Mouse (Mus musculus) hindbrain, embryonic 15.5 days (tissue): ENCODE data around the gene Atp8a2. TPM values are rescaled to one million over a fixed set of nuclear protein-coding genes. Genes with fewer than 3 reads are reported as not detected.
A peak's percentile ranks its signal among the peaks of the same experiment; 100 is the strongest.

Experiments used
- ATAC-seq: fragments of 200-750 bp; cut with Nextera tagmentation; 2 replicates; pipeline ENCODE4 v1.8.0; 2017; ENCODE audit warnings: low read depth, moderate number of reproducible peaks, moderate TSS enrichment; ENCODE audit not compliant: low FRiP score
- H3K27ac ChIP-seq: fragments of 300-500 bp; sonication (generic); replicated peaks from 2 replicates; pipeline ENCODE4 v1.5.1; 2015; ENCODE audit warnings: mild to moderate bottlenecking, inconsistent platforms
- H3K27me3 ChIP-seq: fragments of 300-500 bp; sonication (generic); 2 replicates; pipeline ENCODE4 v1.6.1; 2015; ENCODE audit warnings: control low read depth, inconsistent platforms
- H3K36me3 ChIP-seq: fragments of 300-500 bp; sonication (generic); 2 replicates; pipeline ENCODE4 v1.6.1; 2015; ENCODE audit warnings: control low read depth, inconsistent platforms
- H3K4me1 ChIP-seq: fragments of 300-500 bp; sonication (generic); replicated peaks from 2 replicates; pipeline ENCODE4 v1.6.1; 2015; ENCODE audit warnings: control low read depth, inconsistent platforms
- H3K4me2 ChIP-seq: fragments of 300-500 bp; sonication (generic); 2 replicates; pipeline ENCODE4 v1.6.1; 2015; ENCODE audit warnings: moderate library complexity, mild to moderate bottlenecking, inconsistent platforms
- H3K4me3 ChIP-seq: fragments of 300-500 bp; sonication (generic); 2 replicates; pipeline ENCODE4 v1.5.1; 2015; ENCODE audit warnings: mild to moderate bottlenecking, inconsistent platforms
- H3K9ac ChIP-seq: fragments of 300-500 bp; sonication (generic); 2 replicates; pipeline ENCODE4 v1.6.1; 2015; ENCODE audit warnings: inconsistent platforms
- H3K9me3 ChIP-seq: fragments of 300-500 bp; sonication (generic); 2 replicates; pipeline ENCODE4 v1.6.1; 2016; ENCODE audit warnings: control low read depth, inconsistent platforms
- WGBS: fragments of 180-500 bp; shearing (Covaris S2); methylation state at CpG from one replicate; pipeline ENCODE4 v1.1.7; 2015; 5-methylcytosine and 5-hydroxymethylcytosine counted together
- polyA plus RNA-seq: library from polyadenylated mRNA; unstranded; fragments of >200 nt; fragmentation: Nextera tagmentation; extraction: Ambion mirVana; gene quantifications from 2 replicates; pipeline ENCODE4 v1.2.1, GENCODE M21; 2015

The Atp8a2 gene
- polyA plus RNA-seq, 1 experiment from 2014 or later: 42.8 TPM

DNA sequence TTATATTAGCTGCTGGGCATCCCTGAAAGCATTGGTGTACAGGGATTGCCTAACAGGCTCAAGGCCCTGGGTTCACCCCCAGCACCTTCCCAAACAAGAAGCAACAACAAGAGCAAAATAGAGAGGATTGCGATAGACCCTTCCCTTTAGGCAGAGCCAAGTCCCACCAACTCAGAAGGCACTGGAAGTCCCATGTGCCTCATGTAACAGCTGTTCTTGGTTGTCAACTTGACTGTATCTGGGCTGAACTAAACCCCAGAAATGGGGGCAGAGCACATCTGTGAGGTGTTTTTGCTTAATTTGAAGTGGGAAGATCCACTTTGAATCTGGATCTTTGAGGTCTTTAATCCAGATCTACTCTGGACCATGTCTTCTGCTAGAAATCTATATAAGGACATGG is 539.9 kb downstream of the Atp8a2 start:
- Histone ChIP-seq H3K4me2 (no peak overlapping the region), H3K27ac (no peak overlapping the region), H3K9ac (no peak overlapping the region), H3K4me1 (no peaks in the 10 kb centered on the region), H3K4me3 (no peak overlapping the region), H3K36me3 (no peaks in the 10 kb centered on the region), H3K27me3 (no peaks in the 10 kb centered on the region), H3K9me3 (no peaks in the 10 kb centered on the region)
- 90% methylated on average over 1 of the region's 1 CpGs for WGBS
- ATAC-seq: no peak

- Histone ChIP-seq H3K4me3 (no peak overlapping the region), H3K9me3 (no peaks in the 10 kb centered on the region), H3K36me3 (no peaks in the 10 kb centered on the region), H3K4me1 (no peaks in the 10 kb centered on the region), H3K27ac (no peak overlapping the region), H3K27me3 (no peaks in the 10 kb centered on the region), H3K9ac (no peak overlapping the region), H3K4me2 (no peak overlapping the region)
- 88% methylated on average over 6 of the region's 6 CpGs for WGBS
- no peak for ATAC-seq
These were observed 540.4 kb downstream of the Atp8a2 start for GRCm38 (mm10) chr14:59656591-59656990.

- H3K4me2 ChIP-seq: no peak overlapping the region
- no peak overlapping the region for H3K9ac ChIP-seq
These were observed 547.6 kb downstream of the Atp8a2 start for GRCm38 (mm10) chr14:59649337-59649736.

GRCm38 (mm10) chr14:59648611-59649010 is 548.4 kb downstream of the Atp8a2 start:
- H3K4me2 ChIP-seq: no peak overlapping the region
- H3K9ac ChIP-seq: no peak overlapping the region
- no peaks in the 10 kb centered on the region for H3K27me3 ChIP-seq
- H3K9me3 ChIP-seq: no peaks in the 10 kb centered on the region
- no peak for ATAC-seq
- H3K27ac ChIP-seq: no peak overlapping the region
- 82% methylated on average over 10 of the region's 10 CpGs for WGBS
- no peaks in the 10 kb centered on the region for H3K36me3 ChIP-seq
- no peak overlapping the region for H3K4me3 ChIP-seq
- no peaks in the 10 kb centered on the region for H3K4me1 ChIP-seq

More at GRCm38 (mm10) chr14:59649337-59649736, 547.6 kb downstream of the Atp8a2 start:
- Histone ChIP-seq H3K4me1 (no peaks in the 10 kb centered on the region), H3K9me3 (no peaks in the 10 kb centered on the region), H3K27me3 (no peaks in the 10 kb centered on the region), H3K27ac (no peak overlapping the region), H3K36me3 (no peaks in the 10 kb centered on the region), H3K4me3 (no peak overlapping the region)
- 0 out of 2 replicates have a peak, but pooled peaks have one; percentile 30 for ATAC-seq
- WGBS: 64% methylated on average over 6 of the region's 6 CpGs

DNA sequence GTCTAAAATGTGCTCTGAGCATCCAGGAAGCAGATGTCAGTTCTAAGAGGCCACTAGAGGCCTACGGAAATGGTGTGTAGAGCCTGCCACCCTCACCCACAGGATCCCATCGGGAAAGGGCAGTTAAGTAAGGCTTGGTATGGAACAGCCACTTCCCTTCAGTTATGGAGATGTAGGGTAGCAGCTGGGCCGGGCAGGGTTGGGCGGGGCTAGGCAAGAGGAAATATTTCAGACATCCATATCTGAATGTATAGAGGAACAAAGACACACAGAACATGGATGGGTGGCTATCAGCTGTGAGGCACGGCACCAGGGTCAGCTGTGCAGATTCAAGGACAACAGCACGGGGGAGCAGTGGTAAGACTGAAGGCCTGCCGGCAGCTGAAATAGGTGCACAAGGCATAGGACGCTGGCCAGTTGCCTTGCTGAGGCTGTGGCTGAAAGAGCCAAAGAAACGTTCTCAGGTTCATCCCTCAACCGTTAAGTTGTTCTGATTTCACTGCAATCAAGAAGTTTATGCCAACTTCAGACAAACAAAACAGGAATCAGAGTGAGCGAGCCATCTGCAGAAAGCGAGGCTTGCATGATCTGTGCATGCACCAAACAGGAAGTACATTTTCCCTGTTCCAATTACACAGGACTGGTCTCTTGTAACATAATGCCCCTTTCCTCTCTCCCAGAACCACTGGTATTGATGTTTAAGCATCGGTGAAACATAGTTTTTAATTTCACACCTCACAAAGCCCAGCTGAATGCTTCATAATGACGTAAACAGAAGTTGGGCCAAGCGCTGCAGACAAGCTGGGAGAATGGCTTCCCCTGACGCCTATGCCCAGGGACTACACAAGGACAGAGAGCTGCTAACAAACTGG is 549.9 kb downstream of the Atp8a2 start:
- ATAC-seq: no peak
- no peaks in the 10 kb centered on the region for H3K36me3 ChIP-seq
- H3K4me1 ChIP-seq: peaks cover 3% of the 10 kb centered on the region; the same call in 1 of the 2 replicates
- no peaks in the 10 kb centered on the region for H3K27me3 ChIP-seq
- no peak overlapping the region for H3K4me2 ChIP-seq
- no peaks in the 10 kb centered on the region for H3K9me3 ChIP-seq
- no peak overlapping the region for H3K9ac ChIP-seq
- whole genome bisulfite sequencing: 75% methylated on average over 16 of the region's 16 CpGs
- no peak overlapping the region for H3K27ac ChIP-seq
- no peak overlapping the region for H3K4me3 ChIP-seq

GRCm38 (mm10) chr14:59644896-59645295 is 552.1 kb downstream of the Atp8a2 start:
- WGBS: 75% methylated on average over 3 of the region's 3 CpGs
- no peaks in the 10 kb centered on the region for H3K36me3 ChIP-seq

DNA sequence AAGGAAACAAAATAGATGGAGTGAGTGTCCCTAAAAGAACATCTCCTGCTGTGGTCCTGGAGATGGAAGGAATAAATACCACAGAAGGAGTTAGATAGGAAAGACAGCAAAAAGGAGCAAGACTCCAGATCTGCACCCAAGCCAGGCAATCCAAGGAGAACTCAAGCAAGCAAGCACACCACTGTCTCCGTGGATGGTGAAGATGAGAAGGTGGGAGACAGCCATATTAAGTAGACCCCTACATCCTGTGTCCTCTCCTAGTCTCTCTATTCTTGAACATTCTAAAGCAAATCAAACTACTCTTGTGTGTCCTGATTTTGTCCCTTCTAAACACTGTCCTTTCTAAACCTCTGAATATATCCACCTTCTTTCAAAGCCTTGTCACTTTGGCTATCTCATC is 552.8 kb downstream of the Atp8a2 start:
- Histone ChIP-seq H3K4me3 (no peak overlapping the region), H3K27me3 (no peaks in the 10 kb centered on the region), H3K36me3 (no peaks in the 10 kb centered on the region), H3K9ac (no peak overlapping the region), H3K4me1 (peaks cover 6% of the 10 kb centered on the region), H3K27ac (no peak overlapping the region), H3K9me3 (no peaks in the 10 kb centered on the region), H3K4me2 (no peak overlapping the region)
- ATAC-seq: no peak
- WGBS: 100% methylated on average over 1 of the region's 1 CpGs

More at GRCm38 (mm10) chr14:59644896-59645295, 552.1 kb downstream of the Atp8a2 start:
- no peaks in the 10 kb centered on the region for H3K9me3 ChIP-seq
- no peak overlapping the region for H3K9ac ChIP-seq
- H3K4me3 ChIP-seq: no peak overlapping the region
- H3K27ac ChIP-seq: no peak overlapping the region
- no peaks in the 10 kb centered on the region for H3K27me3 ChIP-seq
- peaks cover 6% of the 10 kb centered on the region; the same call in 1 of the 2 replicates for H3K4me1 ChIP-seq
- ATAC-seq: no peak
- H3K4me2 ChIP-seq: no peak overlapping the region

DNA sequence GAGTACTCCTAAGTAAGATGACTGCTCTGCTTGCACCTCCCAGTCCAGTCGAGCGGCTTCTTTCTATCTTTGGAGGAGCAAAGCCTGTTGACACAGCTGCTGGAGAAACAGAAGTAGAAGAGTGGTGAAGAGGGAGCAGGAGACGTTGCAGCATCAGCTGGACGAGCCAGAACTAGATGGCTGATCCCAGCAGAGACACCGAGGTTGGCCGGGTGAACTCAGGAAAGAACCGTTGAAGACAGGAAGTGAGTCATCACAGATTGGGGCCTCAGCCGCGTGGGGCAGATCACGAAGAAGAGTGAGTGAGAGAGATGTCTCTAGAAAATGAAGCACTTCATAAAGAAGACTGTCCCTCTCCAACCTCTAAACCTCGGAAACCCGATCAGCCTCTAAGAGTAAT is 553.4 kb downstream of the Atp8a2 start:
- Histone ChIP-seq H3K4me1 (peaks cover 6% of the 10 kb centered on the region), H3K27ac (no peak overlapping the region), H3K9ac (no peak overlapping the region), H3K4me3 (no peak overlapping the region), H3K27me3 (no peaks in the 10 kb centered on the region), H3K4me2 (no peak overlapping the region), H3K9me3 (no peaks in the 10 kb centered on the region), H3K36me3 (no peaks in the 10 kb centered on the region)
- no peak for ATAC-seq
- WGBS: 79% methylated on average over 12 of the region's 12 CpGs

- 0 out of 2 replicates have a peak, but pooled peaks have one; percentile 58 for ATAC-seq
- 27% methylated on average over 5 of the region's 5 CpGs for WGBS
These were observed 555.1 kb downstream of the Atp8a2 start for GRCm38 (mm10) chr14:59641856-59642255.

GRCm38 (mm10) chr14:59638906-59639703 is 557.9 kb downstream of the Atp8a2 start:
- H3K4me1 ChIP-seq: peaks cover 6% of the 10 kb centered on the region
- WGBS: 67% methylated on average over 7 of the region's 7 CpGs
- no peaks in the 10 kb centered on the region for H3K27me3 ChIP-seq
- no peak overlapping the region for H3K4me3 ChIP-seq
- H3K9ac ChIP-seq: no peak overlapping the region
- no peak overlapping the region for H3K27ac ChIP-seq
- no peaks in the 10 kb centered on the region for H3K36me3 ChIP-seq
- H3K4me2 ChIP-seq: no peak overlapping the region
- no peak for ATAC-seq
- H3K9me3 ChIP-seq: no peaks in the 10 kb centered on the region

More at GRCm38 (mm10) chr14:59641856-59642255, 555.1 kb downstream of the Atp8a2 start:
- Histone ChIP-seq H3K4me1 (peaks cover 6% of the 10 kb centered on the region), H3K4me2 (no peak overlapping the region), H3K27me3 (no peaks in the 10 kb centered on the region), H3K36me3 (no peaks in the 10 kb centered on the region), H3K9me3 (no peaks in the 10 kb centered on the region), H3K4me3 (no peak overlapping the region), H3K27ac (no peak overlapping the region), H3K9ac (no peak overlapping the region)

DNA sequence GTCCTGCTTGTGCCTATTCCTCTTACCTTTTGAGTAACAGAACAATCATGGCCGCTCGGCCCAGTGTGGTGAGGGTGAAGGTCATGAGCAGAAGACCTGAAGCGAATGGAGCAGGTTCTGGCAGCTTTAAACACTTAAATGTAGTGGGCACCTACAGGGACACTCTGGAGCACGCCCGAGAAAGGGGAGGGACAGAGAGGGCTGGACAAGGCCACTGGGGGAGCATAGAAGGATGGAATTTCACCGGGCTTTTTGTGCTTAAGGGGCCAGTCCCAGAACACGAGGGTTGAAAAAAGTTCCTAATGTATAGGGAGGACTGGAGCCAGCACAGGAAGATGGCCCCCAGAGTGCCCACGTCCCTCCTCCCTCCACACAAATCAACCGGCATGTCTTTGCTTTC is 563.0 kb downstream of the Atp8a2 start:
- ATAC-seq: no peak
- no peaks in the 10 kb centered on the region for H3K4me1 ChIP-seq
- WGBS: 83% methylated on average over 9 of the region's 9 CpGs
- H3K4me3 ChIP-seq: no peak overlapping the region
- no peaks in the 10 kb centered on the region for H3K9me3 ChIP-seq
- H3K4me2 ChIP-seq: no peak overlapping the region
- H3K36me3 ChIP-seq: no peaks in the 10 kb centered on the region
- no peak overlapping the region for H3K9ac ChIP-seq
- H3K27me3 ChIP-seq: no peaks in the 10 kb centered on the region
- no peak overlapping the region for H3K27ac ChIP-seq

DNA sequence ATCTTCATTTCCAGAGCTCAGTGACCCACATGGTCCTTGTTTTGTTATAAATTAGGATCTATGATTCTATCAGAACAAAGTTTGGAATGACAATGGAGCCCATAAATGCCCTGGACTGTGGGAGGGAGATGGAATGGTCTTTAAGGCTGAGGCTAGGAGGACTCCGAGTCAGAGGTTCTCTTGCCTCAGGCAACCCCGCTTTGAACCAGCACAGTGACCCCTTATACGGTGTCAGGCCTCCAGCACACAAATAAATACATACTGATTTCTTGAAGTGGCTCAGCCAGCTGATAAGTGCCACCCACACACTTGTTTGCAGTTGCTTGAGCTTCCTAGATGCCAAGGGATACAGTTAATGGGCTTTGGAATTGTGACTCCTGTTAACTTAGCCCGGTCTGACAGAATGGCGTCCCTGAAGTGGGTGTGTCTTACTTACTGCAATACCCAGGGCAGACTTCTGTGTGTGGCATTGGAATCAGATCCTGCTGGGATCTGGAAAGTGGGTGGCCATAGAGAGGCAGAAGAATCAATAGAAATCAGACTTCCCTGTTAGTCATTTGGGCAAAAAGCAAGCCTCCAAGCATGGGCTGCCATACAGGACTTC is 563.6 kb downstream of the Atp8a2 start:
- ATAC-seq: no peak
- Histone ChIP-seq H3K27me3 (no peaks in the 10 kb centered on the region), H3K4me2 (no peak overlapping the region), H3K4me3 (no peak overlapping the region), H3K4me1 (no peaks in the 10 kb centered on the region; the same call in 1 of the 2 replicates), H3K9ac (no peak overlapping the region), H3K36me3 (no peaks in the 10 kb centered on the region), H3K27ac (no peak overlapping the region), H3K9me3 (no peaks in the 10 kb centered on the region)
- 77% methylated on average over 5 of the region's 5 CpGs for WGBS
